Mouse (Mus musculus): Measurements from ENCODE around the gene A4galt. TPM values are rescaled to one million over a fixed set of nuclear protein-coding genes. Genes with fewer than 3 reads are reported as not detected.

The A4galt gene
- polyA plus RNA-seq, 1 experiment: 42.6 TPM

DNA sequence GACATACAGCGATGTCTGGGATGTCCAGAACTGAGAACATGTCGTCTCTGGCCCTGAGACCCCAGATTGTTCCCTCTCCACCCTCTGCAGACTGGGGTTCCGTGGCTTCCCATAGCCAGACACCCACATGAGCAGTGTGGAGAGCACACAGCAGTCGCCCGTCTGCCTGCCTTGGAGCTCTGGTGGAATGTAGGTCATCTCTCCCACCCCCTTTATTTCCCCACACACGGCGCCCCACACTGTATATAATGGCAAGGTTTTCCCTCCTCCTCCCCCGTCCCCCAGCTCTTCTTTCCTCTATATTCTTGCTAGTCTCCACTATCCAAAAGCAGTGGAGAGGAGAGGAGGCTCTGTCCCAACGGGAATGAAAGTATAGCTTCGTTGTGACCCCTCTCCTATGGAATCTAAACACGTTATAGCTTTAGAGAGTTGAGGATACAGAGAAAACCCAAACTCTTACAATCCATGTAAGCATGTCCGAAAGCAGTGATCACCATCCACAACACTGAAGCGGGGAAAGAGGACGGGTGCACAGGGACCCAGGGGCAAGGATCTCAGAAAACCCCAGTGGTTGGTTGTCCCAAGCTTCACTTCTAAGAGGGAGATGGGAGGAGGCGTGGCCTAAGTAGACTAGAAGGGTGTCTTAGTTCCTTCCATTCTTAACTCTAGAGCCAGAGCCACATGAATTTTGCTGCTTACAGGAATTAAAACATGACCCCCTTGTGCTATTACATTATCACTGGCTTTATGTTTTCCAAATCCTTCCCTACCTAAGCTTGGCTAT lies 13.9 kb downstream of the A4galt start:
- 74% methylated on average over 15 of the region's 15 CpGs for WGBS
- no peak for DNase-seq
- no peak overlapping the region for H3K4me3 ChIP-seq (replicated peaks; ENCODE audit: extremely low read depth, low read depth, low read length)
- H3K4me1 ChIP-seq (ENCODE audit: control insufficient read depth, insufficient read depth, low read length): no peaks in the 10 kb centered on the region
- TF ChIP-seq CTCF (IDR thresholded peaks at IDR 0.05; ENCODE audit: insufficient read depth, low read length): no peak
- no peak for TF ChIP-seq POLR2A (IDR thresholded peaks at IDR 0.05; ENCODE audit: borderline replicate concordance, extremely low read depth, low read depth, low read length)

- Histone ChIP-seq H3K4me3 (replicated peaks; ENCODE audit: extremely low read depth, low read depth, low read length) (no peak overlapping the region), H3K4me1 (ENCODE audit: control insufficient read depth, insufficient read depth, low read length) (no peaks in the 10 kb centered on the region)
- no peak for TF ChIP-seq CTCF (IDR thresholded peaks at IDR 0.05; ENCODE audit: insufficient read depth, low read length)
- TF ChIP-seq POLR2A (IDR thresholded peaks at IDR 0.05; ENCODE audit: borderline replicate concordance, extremely low read depth, low read depth, low read length): no peak
- DNase-seq: no peak
- WGBS: 0% methylated on average over 1 of the region's 1 CpGs
Measured at GRCm38 (mm10) chr15:83236824-83237223, 14.8 kb downstream of the A4galt start.

DNA sequence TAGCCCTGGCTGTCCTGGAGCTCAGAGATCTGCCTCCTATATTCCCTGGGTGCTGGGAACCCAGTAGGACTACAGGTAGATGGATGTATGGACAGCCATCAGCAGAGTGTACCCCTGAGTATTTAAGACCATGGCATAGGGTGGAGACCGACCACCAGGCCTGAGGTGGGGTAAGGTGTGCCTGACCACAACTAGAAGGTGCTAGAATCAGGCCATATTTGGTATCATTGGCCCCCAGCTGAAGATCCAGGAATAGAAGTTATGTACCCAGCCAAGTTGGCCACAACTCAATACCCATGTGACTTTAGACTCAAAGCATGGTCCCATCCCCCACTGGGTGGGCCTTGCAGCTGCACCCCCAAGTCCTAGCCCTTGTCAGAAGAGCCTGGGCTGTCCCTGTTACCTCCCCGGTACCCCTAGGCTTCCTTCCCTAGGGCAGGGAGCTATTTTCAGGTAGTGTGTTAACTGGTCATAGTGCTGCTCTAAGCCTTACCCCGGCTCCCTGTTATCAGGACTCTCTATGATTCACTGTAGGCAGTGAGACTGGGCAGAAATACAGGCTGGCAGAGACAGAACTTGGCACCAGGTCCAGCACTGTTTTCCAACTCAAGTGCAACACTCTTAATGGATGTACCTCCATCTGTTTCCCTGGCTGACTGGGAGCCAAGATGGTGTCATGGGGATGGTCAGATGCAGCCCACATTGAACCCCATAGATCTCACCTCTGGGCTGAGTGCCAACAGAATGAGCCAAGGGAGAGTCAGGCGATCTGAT lies 18.2 kb downstream of the A4galt start:
- Histone ChIP-seq H3K4me3 (replicated peaks; ENCODE audit: extremely low read depth, low read depth, low read length) (no peak overlapping the region), H3K4me1 (ENCODE audit: control insufficient read depth, insufficient read depth, low read length) (no peaks in the 10 kb centered on the region)
- no peak for DNase-seq
- TF ChIP-seq CTCF (IDR thresholded peaks at IDR 0.05; ENCODE audit: insufficient read depth, low read length) (no peak), POLR2A (IDR thresholded peaks at IDR 0.05; ENCODE audit: borderline replicate concordance, extremely low read depth, low read depth, low read length) (no peak)
- 64% methylated on average over 4 of the region's 4 CpGs for WGBS

DNA sequence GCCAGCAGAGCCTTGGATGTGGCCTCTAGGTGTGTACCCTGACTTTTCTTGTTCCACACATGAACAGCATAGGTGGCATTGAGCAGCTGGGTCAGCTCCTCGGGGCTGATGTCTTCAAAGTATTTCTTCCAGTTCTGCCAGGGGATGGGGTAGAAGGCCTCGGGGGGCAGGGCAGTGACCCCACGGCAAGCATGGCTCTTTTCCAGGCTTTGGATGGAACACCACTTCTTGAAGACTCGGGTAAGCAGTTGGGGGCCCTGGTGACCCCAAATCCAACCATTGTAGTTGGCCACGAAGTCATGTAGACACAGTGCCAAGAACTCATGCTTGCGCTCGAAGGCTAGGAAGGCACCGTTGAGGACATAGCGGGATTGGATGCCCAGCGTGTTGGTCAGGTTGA lies 24.0 kb downstream of the A4galt start:
- Histone ChIP-seq H3K4me1 (ENCODE audit: control insufficient read depth, insufficient read depth, low read length) (peaks cover 17% of the 10 kb centered on the region), H3K4me3 (replicated peaks; ENCODE audit: extremely low read depth, low read depth, low read length) (no peak overlapping the region)
- DNase-seq: no peak
- no peak for TF ChIP-seq POLR2A (IDR thresholded peaks at IDR 0.05; ENCODE audit: borderline replicate concordance, extremely low read depth, low read depth, low read length)
- no peak for TF ChIP-seq CTCF (IDR thresholded peaks at IDR 0.05; ENCODE audit: insufficient read depth, low read length)
- WGBS: 89% methylated on average over 10 of the region's 10 CpGs

GRCm38 (mm10) chr15:83226871-83227270 lies 24.7 kb downstream of the A4galt start:
- WGBS: 80% methylated on average over 5 of the region's 5 CpGs
- TF ChIP-seq POLR2A (IDR thresholded peaks at IDR 0.05; ENCODE audit: borderline replicate concordance, extremely low read depth, low read depth, low read length) (no peak), CTCF (IDR thresholded peaks at IDR 0.05; ENCODE audit: insufficient read depth, low read length) (no peak)
- H3K4me3 ChIP-seq (replicated peaks; ENCODE audit: extremely low read depth, low read depth, low read length): no peak overlapping the region
- H3K4me1 ChIP-seq (ENCODE audit: control insufficient read depth, insufficient read depth, low read length): peaks cover 17% of the 10 kb centered on the region
- DNase-seq: no peak

DNA sequence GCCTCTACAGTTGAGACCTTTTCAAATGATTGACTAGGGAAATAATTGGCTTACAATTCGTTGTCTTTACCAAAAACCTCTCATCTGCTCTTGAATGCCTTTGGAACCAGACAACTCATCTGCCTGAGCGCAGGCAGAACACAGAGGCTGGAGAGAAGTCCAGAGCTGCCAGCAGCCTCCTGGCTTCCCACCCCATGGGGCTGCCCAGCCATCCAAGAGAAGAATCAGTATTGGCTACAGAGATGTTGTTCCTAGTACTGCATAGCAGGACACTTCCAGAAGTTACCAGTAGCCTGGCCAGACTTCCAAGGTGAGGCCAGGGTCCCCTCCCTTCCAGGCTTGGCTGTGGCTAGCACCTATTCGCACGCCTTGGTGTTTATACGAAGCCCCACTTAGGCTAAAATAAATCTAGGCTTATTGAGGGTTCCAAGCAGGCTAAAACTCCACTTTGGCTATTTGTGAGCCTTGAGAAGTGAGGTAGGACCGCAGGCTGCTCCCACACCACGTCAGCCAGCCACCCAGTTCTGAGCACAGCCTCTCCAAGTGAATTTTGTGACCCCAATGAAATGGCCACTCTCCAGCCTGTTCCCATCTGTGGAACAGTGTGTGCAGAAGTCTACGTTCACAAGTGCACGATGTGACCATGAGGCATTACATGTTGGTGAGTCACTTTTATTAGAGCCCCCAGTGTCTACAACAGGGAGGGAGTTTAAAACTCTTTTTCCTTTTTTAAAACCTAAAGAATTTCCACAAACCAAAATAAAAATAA lies 25.3 kb downstream of the A4galt start:
- Histone ChIP-seq H3K4me1 (ENCODE audit: control insufficient read depth, insufficient read depth, low read length) (peaks cover 17% of the 10 kb centered on the region), H3K4me3 (replicated peaks; ENCODE audit: extremely low read depth, low read depth, low read length) (no peak overlapping the region)
- no peak for TF ChIP-seq POLR2A (IDR thresholded peaks at IDR 0.05; ENCODE audit: borderline replicate concordance, extremely low read depth, low read depth, low read length)
- TF ChIP-seq CTCF (IDR thresholded peaks at IDR 0.05; ENCODE audit: insufficient read depth, low read length): no peak
- DNase-seq: no peak
- 69% methylated on average over 9 of the region's 9 CpGs for WGBS

GRCm38 (mm10) chr15:83224136-83224766 lies 27.3 kb downstream of the A4galt start:
- no peak for DNase-seq
- TF ChIP-seq CTCF (IDR thresholded peaks at IDR 0.05; ENCODE audit: insufficient read depth, low read length) (no peak), POLR2A (IDR thresholded peaks at IDR 0.05; ENCODE audit: borderline replicate concordance, extremely low read depth, low read depth, low read length) (no peak)
- Histone ChIP-seq H3K4me3 (replicated peaks; ENCODE audit: extremely low read depth, low read depth, low read length) (no peak overlapping the region), H3K4me1 (ENCODE audit: control insufficient read depth, insufficient read depth, low read length) (peaks cover 21% of the 10 kb centered on the region)
- 36% methylated on average over 9 of the region's 9 CpGs for WGBS

GRCm38 (mm10) chr15:83223208-83223962 lies 28.2 kb downstream of the A4galt start:
- no peak for TF ChIP-seq CTCF (IDR thresholded peaks at IDR 0.05; ENCODE audit: insufficient read depth, low read length)
- 0 out of 2 replicates have a peak, but pooled peaks have one; percentile 2 for TF ChIP-seq POLR2A (IDR thresholded peaks at IDR 0.05; ENCODE audit: borderline replicate concordance, extremely low read depth, low read depth, low read length)
- Histone ChIP-seq H3K4me3 (replicated peaks; ENCODE audit: extremely low read depth, low read depth, low read length) (no peak overlapping the region), H3K4me1 (ENCODE audit: control insufficient read depth, insufficient read depth, low read length) (peaks cover 21% of the 10 kb centered on the region)
- 19% methylated on average over 11 of the region's 11 CpGs for WGBS
- peak; percentile 29 for DNase-seq
